Mouse (Mus musculus) E14TG2a.4 (cell line): ENCODE data around the gene Vangl2.
A peak's percentile ranks its signal among the peaks of the same experiment; 100 is the strongest.

Experiments used
- H3K27me3 ChIP-seq: 2 replicates; pipeline ENCODE4 v1.6.1; 2014; ENCODE audit warnings: low read length, control low read depth; ENCODE audit not compliant: insufficient read depth
- H3K36me3 ChIP-seq: 2 replicates; pipeline ENCODE4 v1.6.1; 2014; ENCODE audit warnings: low read length, control low read depth; ENCODE audit not compliant: insufficient read depth
- H3K4me1 ChIP-seq: replicated peaks from 2 replicates; pipeline ENCODE4 v1.6.1; 2014; ENCODE audit warnings: low read depth, low read length, control low read depth
- H3K4me3 ChIP-seq: replicated peaks from 2 replicates; pipeline ENCODE4 v1.5.1; 2014; ENCODE audit warnings: mild to moderate bottlenecking, low read length
- H3K9me3 ChIP-seq: 2 replicates; pipeline ENCODE4 v1.6.1; 2014; ENCODE audit warnings: low read length, control low read depth
- CTCF ChIP-seq: conservative IDR thresholded peaks from 2 replicates; pipeline ENCODE4 v1.5.1; 2014; ENCODE audit warnings: low read length
- NANOG ChIP-seq: IDR thresholded peaks from 2 replicates; pipeline ENCODE4 v1.6.1; 2014; ENCODE audit warnings: borderline replicate concordance, low read length, mixed read lengths
- POU5F1 ChIP-seq: IDR thresholded peaks from 2 replicates; pipeline ENCODE4 v1.6.1; 2014; ENCODE audit warnings: low read length, borderline replicate concordance

Gene Vangl2

DNA sequence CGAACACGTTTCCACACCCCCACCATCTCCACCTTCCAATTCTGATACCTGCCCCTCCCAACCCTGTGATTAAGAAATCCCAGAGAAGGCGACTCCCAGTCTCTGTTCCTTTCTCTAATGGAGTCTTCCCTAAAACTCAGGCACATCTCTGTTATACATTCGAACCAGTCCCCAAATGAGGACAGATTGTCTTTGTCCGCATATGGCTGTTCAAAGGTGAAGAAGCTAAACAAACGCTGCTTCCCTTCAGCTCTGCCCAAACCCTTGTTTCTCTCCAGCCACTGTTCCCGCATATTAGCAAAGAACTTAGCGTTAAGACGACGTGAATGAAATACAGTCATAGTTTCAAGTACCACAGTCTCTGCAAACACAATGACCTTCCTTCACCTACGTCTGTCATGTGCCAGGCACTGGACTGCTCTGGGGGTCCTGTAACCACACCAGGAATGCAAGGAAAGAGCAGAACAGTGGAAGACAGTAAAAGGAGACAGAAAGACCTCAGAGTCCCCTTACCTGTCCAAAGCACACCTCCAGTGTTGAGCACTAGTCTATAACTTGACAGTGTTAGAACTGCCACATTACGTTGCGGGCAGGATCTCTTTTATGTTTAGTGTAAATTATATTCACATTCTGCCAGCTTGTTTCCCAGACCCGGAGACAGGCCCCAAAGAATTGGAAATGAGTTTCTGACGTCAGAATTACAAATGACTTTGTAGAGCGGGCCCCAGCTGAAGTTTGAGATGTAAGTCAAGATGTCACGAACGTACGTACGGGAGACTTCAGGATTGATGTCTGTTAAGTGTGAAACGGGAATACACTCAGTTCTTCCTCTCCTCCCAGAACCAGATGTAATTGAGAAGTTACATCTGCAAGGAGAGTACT lies at the start of gene Vangl2:
Vangl2 (minus strand) TSS at position 51 of the 882 bp plus-strand sequence.
- TF ChIP-seq NANOG (no peak), CTCF (no peak), POU5F1 (no peak)
- peaks cover 39% of the 10 kb centered on the region for H3K4me1 ChIP-seq
- peak within 1 kb of the TSS; percentile 61 for H3K4me3 ChIP-seq
- peaks cover 24% of the 10 kb centered on the region for H3K27me3 ChIP-seq
- H3K36me3 ChIP-seq: no peaks in the 10 kb centered on the region
- H3K9me3 ChIP-seq: no peaks in the 10 kb centered on the region

GRCm38 (mm10) chr1:172077981-172078380 lies 49.7 kb upstream of the Vangl2 start:
- Histone ChIP-seq H3K36me3 (peaks cover 65% of the 10 kb centered on the region), H3K4me1 (peaks cover 4% of the 10 kb centered on the region), H3K4me3 (no peak overlapping the region), H3K9me3 (no peaks in the 10 kb centered on the region), H3K27me3 (no peaks in the 10 kb centered on the region)
- TF ChIP-seq CTCF: no peak
- no peak for TF ChIP-seq NANOG
- TF ChIP-seq POU5F1: no peak

DNA sequence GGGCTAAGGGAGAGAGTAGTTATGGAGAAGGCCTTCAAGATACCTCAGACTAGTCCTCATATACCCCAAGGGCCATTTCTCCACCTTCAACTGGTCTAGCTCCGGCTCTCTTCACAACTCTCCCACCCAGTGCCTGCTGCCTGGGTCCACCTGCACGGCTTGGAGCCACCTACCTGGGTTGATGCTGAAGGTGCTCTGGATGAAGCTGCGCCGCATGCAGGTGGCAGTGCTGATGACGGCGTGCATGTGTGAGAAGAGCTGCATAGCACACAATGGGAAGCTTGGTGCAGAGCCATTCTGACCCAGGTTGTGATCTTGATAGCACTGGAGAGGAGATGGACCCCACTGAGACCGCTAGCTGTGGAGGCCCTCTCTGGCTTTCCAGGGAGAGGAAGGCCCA lies 44.4 kb upstream of the Vangl2 start:
- Histone ChIP-seq H3K4me3 (no peak overlapping the region), H3K36me3 (peaks cover 90% of the 10 kb centered on the region), H3K9me3 (no peaks in the 10 kb centered on the region), H3K27me3 (no peaks in the 10 kb centered on the region), H3K4me1 (peaks cover 15% of the 10 kb centered on the region; the same call in 1 of the 2 replicates)
- no peak for TF ChIP-seq NANOG
- no peak for TF ChIP-seq CTCF
- no peak for TF ChIP-seq POU5F1

DNA sequence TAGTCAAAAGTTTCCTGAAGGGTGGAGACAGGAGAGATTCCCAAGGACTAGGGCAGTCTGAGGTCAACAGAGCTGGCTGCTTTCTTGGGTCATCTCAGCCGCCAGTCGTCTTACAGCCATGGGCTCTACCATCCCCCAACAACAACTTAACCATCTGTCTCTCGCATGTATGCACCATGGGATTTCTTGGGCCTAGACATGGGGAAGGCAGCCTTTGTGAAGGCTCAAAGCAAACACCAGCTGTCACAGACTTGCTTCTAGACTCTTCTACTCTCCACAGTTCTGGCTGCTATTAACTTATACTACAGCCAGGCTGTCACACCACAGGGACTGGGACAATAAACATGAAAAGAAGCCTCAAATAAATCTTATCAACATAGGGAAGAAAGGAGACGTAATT lies 43.3 kb upstream of the Vangl2 start:
- H3K36me3 ChIP-seq: peaks cover 100% of the 10 kb centered on the region
- TF ChIP-seq CTCF: no peak
- no peak for TF ChIP-seq POU5F1
- TF ChIP-seq NANOG: no peak

DNA sequence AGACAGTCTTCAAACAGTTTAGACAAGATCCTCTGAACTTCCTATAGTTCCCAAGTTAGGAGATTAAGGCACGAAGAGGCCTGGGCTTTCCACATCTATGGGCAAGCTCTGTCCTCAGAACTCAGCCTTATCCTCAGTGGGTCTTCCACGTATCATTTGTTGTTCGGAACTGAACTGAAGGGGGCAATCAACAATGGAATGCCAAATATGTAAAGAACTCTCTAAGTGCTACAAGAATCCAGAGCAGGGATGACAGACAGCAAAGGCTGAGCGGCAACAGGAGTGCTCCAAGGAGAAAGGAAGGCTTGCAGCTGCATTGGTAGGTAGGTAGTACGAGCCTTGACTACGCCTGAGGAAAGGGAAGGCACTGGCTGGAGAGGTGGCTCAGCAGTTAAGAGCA lies 42.0 kb upstream of the Vangl2 start:
- peaks cover 29% of the 10 kb centered on the region for H3K4me1 ChIP-seq
- H3K36me3 ChIP-seq: peaks cover 98% of the 10 kb centered on the region
- no peak for TF ChIP-seq CTCF
- TF ChIP-seq POU5F1: no peak
- peak; percentile 52 for TF ChIP-seq NANOG
- no peak overlapping the region for H3K4me3 ChIP-seq
- no peaks in the 10 kb centered on the region for H3K27me3 ChIP-seq
- H3K9me3 ChIP-seq: no peaks in the 10 kb centered on the region

More for the DNA sequence above, 43.3 kb upstream of the Vangl2 start:
- Histone ChIP-seq H3K9me3 (no peaks in the 10 kb centered on the region), H3K27me3 (no peaks in the 10 kb centered on the region), H3K4me1 (peaks cover 16% of the 10 kb centered on the region), H3K4me3 (no peak overlapping the region)

- Histone ChIP-seq H3K27me3 (peaks cover 7% of the 10 kb centered on the region; the same call in 1 of the 2 replicates), H3K4me1 (peaks cover 52% of the 10 kb centered on the region), H3K4me3 (no peak overlapping the region), H3K36me3 (peaks cover 55% of the 10 kb centered on the region), H3K9me3 (no peaks in the 10 kb centered on the region)
- TF ChIP-seq NANOG (no peak), CTCF (no peak; the same call in 1 of the 2 replicates), POU5F1 (no peak)
These were observed 36.4 kb upstream of the Vangl2 start for GRCm38 (mm10) chr1:172064613-172065141.

DNA sequence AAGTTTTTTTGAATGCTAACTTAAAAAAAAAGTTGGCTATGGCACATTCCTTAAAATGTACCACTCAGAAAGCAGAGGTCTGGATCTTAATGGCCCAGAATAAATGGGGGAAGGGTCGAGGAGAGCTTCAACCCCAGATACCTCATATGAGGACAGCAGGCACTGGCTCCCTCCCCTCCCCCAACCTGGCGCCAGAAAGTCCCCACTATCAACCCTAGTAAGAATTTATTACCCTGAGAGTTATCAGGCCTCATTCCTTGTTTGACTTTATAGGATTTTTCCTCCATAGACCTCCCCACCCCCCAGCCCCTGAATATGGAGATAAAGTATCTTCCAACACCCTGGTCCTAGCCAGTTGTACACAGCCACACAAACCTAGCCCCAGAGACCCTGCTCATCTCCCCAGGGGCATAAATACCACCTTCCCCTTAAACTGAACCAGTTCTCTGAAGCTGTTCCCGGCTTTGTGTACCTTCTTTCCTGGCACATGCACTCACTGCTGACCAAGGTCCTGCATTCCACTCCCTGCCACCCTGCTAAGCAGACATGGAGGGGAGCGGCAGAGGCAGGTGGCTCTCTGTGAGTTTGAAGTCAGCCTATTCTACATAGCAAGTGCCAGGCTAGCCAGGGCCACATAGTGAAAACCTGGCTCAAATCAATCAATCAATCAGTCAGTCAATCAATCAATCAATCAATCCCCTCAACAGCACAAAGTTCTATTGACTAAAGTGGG lies 35.2 kb upstream of the Vangl2 start:
- Histone ChIP-seq H3K27me3 (peaks cover 7% of the 10 kb centered on the region; the same call in 1 of the 2 replicates), H3K36me3 (peaks cover 42% of the 10 kb centered on the region), H3K9me3 (no peaks in the 10 kb centered on the region), H3K4me1 (peaks cover 61% of the 10 kb centered on the region), H3K4me3 (no peak overlapping the region)
- TF ChIP-seq NANOG (no peak), POU5F1 (no peak), CTCF (no peak)

- no peak overlapping the region for H3K4me3 ChIP-seq
- peaks cover 10% of the 10 kb centered on the region for H3K27me3 ChIP-seq
- TF ChIP-seq CTCF: no peak
- TF ChIP-seq POU5F1: no peak
- no peak for TF ChIP-seq NANOG
- H3K4me1 ChIP-seq: peaks cover 63% of the 10 kb centered on the region
- H3K36me3 ChIP-seq: peaks cover 29% of the 10 kb centered on the region
- no peaks in the 10 kb centered on the region for H3K9me3 ChIP-seq
These were observed 33.9 kb upstream of the Vangl2 start for GRCm38 (mm10) chr1:172062101-172062500.
